Mouse (Mus musculus): ENCODE measurements around the gene Pld2.

DNA sequence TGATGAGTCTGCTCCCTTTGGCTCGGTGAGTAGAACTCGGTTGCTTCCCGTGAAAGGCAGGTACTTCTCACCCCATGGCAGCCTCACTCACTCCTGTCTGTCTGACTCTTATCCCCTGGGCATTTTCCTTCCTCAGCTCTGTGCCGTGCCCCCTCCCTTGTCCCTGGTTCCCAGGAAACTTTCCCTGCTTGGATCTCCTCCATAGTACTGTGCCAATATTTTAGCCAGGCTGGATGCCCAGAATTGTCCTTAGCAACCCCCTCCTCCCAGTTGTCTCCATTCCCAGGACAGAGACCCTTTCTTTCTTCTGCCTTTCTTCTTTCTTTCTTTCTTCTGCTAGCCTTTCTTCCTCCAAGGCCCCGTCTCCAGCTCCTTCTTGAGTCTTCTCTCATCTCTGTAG, 1.6 kb downstream of the Pld2 start:
- TF ChIP-seq POLR2A (IDR thresholded peaks at IDR 0.05; ENCODE audit: borderline replicate concordance, control insufficient read depth, low read depth, low read length) (no peak), CTCF (IDR thresholded peaks at IDR 0.05; ENCODE audit: control insufficient read depth, insufficient read depth, low read length) (no peak)
